Mouse (Mus musculus): ENCODE data around the gene Amh. TPM values are rescaled to one million over a fixed set of nuclear protein-coding genes. Genes with fewer than 3 reads are reported as not detected.

Amh gene
- total and polyA plus RNA-seq, 3 experiments = 0.27 to 1.8 (median 1.6) TPM

- no peak for TF ChIP-seq CTCF (IDR thresholded peaks at IDR 0.05; ENCODE audit: low read depth, low read length)
- TF ChIP-seq GATA2 (IDR thresholded peaks at IDR 0.05; ENCODE audit: borderline replicate concordance, low read depth, low read length) = no peak
- TF ChIP-seq TAL1 (conservative IDR thresholded peaks at IDR 0.05; ENCODE audit: low read depth, low read length) = no peak
- TF ChIP-seq POLR2AphosphoS5 (IDR thresholded peaks at IDR 0.05; ENCODE audit: insufficient replicate concordance, low read depth, low read length) = no peak
- TF ChIP-seq GATA1 (IDR thresholded peaks at IDR 0.05; ENCODE audit: borderline replicate concordance, low read length) = no peak
Observed at GRCm38 (mm10) chr10:80854913-80855748, 50.1 kb downstream of the Amh start, which contains the start of the genes Lsm7 and Sppl2b. Gene Lsm7, minus strand, starts transcription at chr10:80855209. Gene Sppl2b, plus strand, starts transcription at chr10:80855275.

GRCm38 (mm10) chr10:80855749-80856073 lies 50.7 kb downstream of the Amh start:
- ATAC-seq (ENCODE audit: extremely low read depth, insufficient number of reproducible peaks, low FRiP score, poor library complexity, severe bottlenecking) = no peak
- Histone ChIP-seq H3K36me3 (replicated peaks) (peaks cover 69% of the 10 kb centered on the region), H3K4me3 (ENCODE audit: low read depth, low read length) (peak overlapping the region; percentile 80), H3K4me1 (ENCODE audit: insufficient read depth, low read depth, low read length) (peaks cover 85% of the 10 kb centered on the region), H3K9me3 (replicated peaks) (no peaks in the 10 kb centered on the region), H3K27me3 (ENCODE audit: insufficient read depth, low read length) (no peaks in the 10 kb centered on the region)
- no peak for TF ChIP-seq GATA1 (IDR thresholded peaks at IDR 0.05; ENCODE audit: borderline replicate concordance, low read length)
- no peak for TF ChIP-seq POLR2AphosphoS5 (IDR thresholded peaks at IDR 0.05; ENCODE audit: insufficient replicate concordance, low read depth, low read length)
- TF ChIP-seq GATA2 (IDR thresholded peaks at IDR 0.05; ENCODE audit: borderline replicate concordance, low read depth, low read length) = no peak
- no peak for TF ChIP-seq CTCF (IDR thresholded peaks at IDR 0.05; ENCODE audit: low read depth, low read length)
- no peak for TF ChIP-seq TAL1 (conservative IDR thresholded peaks at IDR 0.05; ENCODE audit: low read depth, low read length)
- no peak for DNase-seq (ENCODE audit: low spot score)

More at GRCm38 (mm10) chr10:80854913-80855748, 50.1 kb downstream of the Amh start, which contains the start of the genes Lsm7 and Sppl2b:
- peaks cover 71% of the 10 kb centered on the region for H3K36me3 ChIP-seq (replicated peaks)
- peaks cover 87% of the 10 kb centered on the region for H3K4me1 ChIP-seq (ENCODE audit: insufficient read depth, low read depth, low read length)
- H3K4me3 ChIP-seq (ENCODE audit: low read depth, low read length) = peak within 1 kb of the TSS; percentile 80
- H3K27me3 ChIP-seq (ENCODE audit: insufficient read depth, low read length) = no peaks in the 10 kb centered on the region
- no peaks in the 10 kb centered on the region for H3K9me3 ChIP-seq (replicated peaks)
- DNase-seq (ENCODE audit: low spot score) (peak; percentile 95), ATAC-seq (ENCODE audit: extremely low read depth, insufficient number of reproducible peaks, low FRiP score, poor library complexity, severe bottlenecking) (peak; percentile 7)

- no peaks in the 10 kb centered on the region for H3K9me3 ChIP-seq (replicated peaks)
- peaks cover 69% of the 10 kb centered on the region for H3K36me3 ChIP-seq (replicated peaks)
- peak; percentile 69 for DNase-seq (ENCODE audit: low spot score)
- no peak for TF ChIP-seq GATA2 (IDR thresholded peaks at IDR 0.05; ENCODE audit: borderline replicate concordance, low read depth, low read length)
- no peak for TF ChIP-seq TAL1 (conservative IDR thresholded peaks at IDR 0.05; ENCODE audit: low read depth, low read length)
- no peak for TF ChIP-seq GATA1 (IDR thresholded peaks at IDR 0.05; ENCODE audit: borderline replicate concordance, low read length)
- no peak for TF ChIP-seq POLR2AphosphoS5 (IDR thresholded peaks at IDR 0.05; ENCODE audit: insufficient replicate concordance, low read depth, low read length)
- TF ChIP-seq CTCF (IDR thresholded peaks at IDR 0.05; ENCODE audit: low read depth, low read length) = no peak
- no peaks in the 10 kb centered on the region for H3K27me3 ChIP-seq (ENCODE audit: insufficient read depth, low read length)
- H3K4me1 ChIP-seq (ENCODE audit: insufficient read depth, low read depth, low read length) = peaks cover 89% of the 10 kb centered on the region
- H3K4me3 ChIP-seq (ENCODE audit: low read depth, low read length) = peak overlapping the region; percentile 80
- ATAC-seq (ENCODE audit: extremely low read depth, insufficient number of reproducible peaks, low FRiP score, poor library complexity, severe bottlenecking) = no peak
Observed at GRCm38 (mm10) chr10:80856267-80856666, 51.2 kb downstream of the Amh start.

GRCm38 (mm10) chr10:80856908-80857307 lies 51.9 kb downstream of the Amh start:
- ATAC-seq (ENCODE audit: extremely low read depth, insufficient number of reproducible peaks, low FRiP score, poor library complexity, severe bottlenecking) (no peak), DNase-seq (ENCODE audit: low spot score) (no peak)
- H3K27me3 ChIP-seq (ENCODE audit: insufficient read depth, low read length) = no peaks in the 10 kb centered on the region
- peaks cover 69% of the 10 kb centered on the region for H3K36me3 ChIP-seq (replicated peaks)
- TF ChIP-seq CTCF (IDR thresholded peaks at IDR 0.05; ENCODE audit: low read depth, low read length) (no peak), GATA2 (IDR thresholded peaks at IDR 0.05; ENCODE audit: borderline replicate concordance, low read depth, low read length) (no peak), POLR2AphosphoS5 (IDR thresholded peaks at IDR 0.05; ENCODE audit: insufficient replicate concordance, low read depth, low read length) (no peak)
- no peaks in the 10 kb centered on the region for H3K9me3 ChIP-seq (replicated peaks)
- peaks cover 90% of the 10 kb centered on the region for H3K4me1 ChIP-seq (ENCODE audit: insufficient read depth, low read depth, low read length)
- peak overlapping the region; percentile 80; the same call in 1 of the 2 replicates for H3K4me3 ChIP-seq (ENCODE audit: low read depth, low read length)

Other genes with a start within 250 kb of the Amh start
Only the 20 nearest of the 27 such genes appear.
- not detected in 2 replicates for gene Adat3, start 202.4 kb upstream of the Amh start, total RNA-seq (2014; fragmentation: Nextera tagmentation)
- gene Adat3, start 202.4 kb upstream of the Amh start, total RNA-seq (2017) = 1.2 and 1.6 TPM in 2 replicates
- 19.4 and 23.5 TPM in 2 replicates for gene Adat3, start 202.4 kb upstream of the Amh start, polyA plus RNA-seq (2012)
- gene Gm49322, start 199.2 kb upstream of the Amh start, total RNA-seq (2014; fragmentation: Nextera tagmentation) = 1.1 and 2.2 TPM in 2 replicates
- 0.82 and 1.2 TPM in 2 replicates for gene Gm49322, start 199.2 kb upstream of the Amh start, total RNA-seq (2017)
- 2.4 and 2.8 TPM in 2 replicates for gene Gm49322, start 199.2 kb upstream of the Amh start, polyA plus RNA-seq (2012)
- gene Csnk1g2, start 182.4 kb upstream of the Amh start, total RNA-seq (2014; fragmentation: Nextera tagmentation) = 91.3 and 110 TPM in 2 replicates
- 189 and 193 TPM in 2 replicates for gene Csnk1g2, start 182.4 kb upstream of the Amh start, total RNA-seq (2017)
- 470 and 513 TPM in 2 replicates for gene Csnk1g2, start 182.4 kb upstream of the Amh start, polyA plus RNA-seq (2012)
- 11.1 and 19.7 TPM in 2 replicates for gene Btbd2, start 148.2 kb upstream of the Amh start, total RNA-seq (2014; fragmentation: Nextera tagmentation)
- 17.9 and 19.2 TPM in 2 replicates for gene Btbd2, start 148.2 kb upstream of the Amh start, total RNA-seq (2017)
- gene Btbd2, start 148.2 kb upstream of the Amh start, polyA plus RNA-seq (2012) = 96.3 and 102 TPM in 2 replicates
- gene Mknk2, start 127.1 kb upstream of the Amh start, total RNA-seq (2014; fragmentation: Nextera tagmentation) = 127 and 140 TPM in 2 replicates
- 70.4 and 72.2 TPM in 2 replicates for gene Mknk2, start 127.1 kb upstream of the Amh start, total RNA-seq (2017)
- gene Mknk2, start 127.1 kb upstream of the Amh start, polyA plus RNA-seq (2012) = 455 and 521 TPM in 2 replicates
- gene Mob3a, start 103.3 kb upstream of the Amh start, total RNA-seq (2014; fragmentation: Nextera tagmentation) = 44.4 and 52.8 TPM in 2 replicates
- gene Mob3a, start 103.3 kb upstream of the Amh start, total RNA-seq (2017) = 53.8 and 61.8 TPM in 2 replicates
- 45.8 and 54.2 TPM in 2 replicates for gene Mob3a, start 103.3 kb upstream of the Amh start, polyA plus RNA-seq (2012)
- 2.3 and 7.4 TPM in 2 replicates for gene Izumo4, start 103.1 kb upstream of the Amh start, total RNA-seq (2014; fragmentation: Nextera tagmentation)
- 5.9 and 10.3 TPM in 2 replicates for gene Izumo4, start 103.1 kb upstream of the Amh start, total RNA-seq (2017)
- gene Izumo4, start 103.1 kb upstream of the Amh start, polyA plus RNA-seq (2012) = 7.5 and 8.2 TPM in 2 replicates
- 121 and 133 TPM in 2 replicates for gene Ap3d1, start 63.0 kb upstream of the Amh start, total RNA-seq (2014; fragmentation: Nextera tagmentation)
- gene Ap3d1, start 63.0 kb upstream of the Amh start, total RNA-seq (2017) = 72.3 and 88.3 TPM in 2 replicates
- gene Ap3d1, start 63.0 kb upstream of the Amh start, polyA plus RNA-seq (2012) = 37.4 and 39.4 TPM in 2 replicates
- 95.3 and 105 TPM in 2 replicates for gene Dot1l, start 50.0 kb upstream of the Amh start, total RNA-seq (2014; fragmentation: Nextera tagmentation)
- gene Dot1l, start 50.0 kb upstream of the Amh start, total RNA-seq (2017) = 8.7 and 9.0 TPM in 2 replicates
- gene Dot1l, start 50.0 kb upstream of the Amh start, polyA plus RNA-seq (2012) = 118 and 121 TPM in 2 replicates
- gene Sf3a2, start 7.0 kb upstream of the Amh start, total RNA-seq (2014; fragmentation: Nextera tagmentation) = 142 and 172 TPM in 2 replicates
- 8.7 and 9.9 TPM in 2 replicates for gene Sf3a2, start 7.0 kb upstream of the Amh start, total RNA-seq (2017)
- gene Sf3a2, start 7.0 kb upstream of the Amh start, polyA plus RNA-seq (2012) = 652 and 920 TPM in 2 replicates
- gene Plekhj1, start 6.6 kb upstream of the Amh start, total RNA-seq (2014; fragmentation: Nextera tagmentation) = 122 and 192 TPM in 2 replicates
- 58.1 and 68.0 TPM in 2 replicates for gene Plekhj1, start 6.6 kb upstream of the Amh start, total RNA-seq (2017)
- 285 and 325 TPM in 2 replicates for gene Plekhj1, start 6.6 kb upstream of the Amh start, polyA plus RNA-seq (2012)
- not detected in 2 replicates for gene Jsrp1, start 8.3 kb downstream of the Amh start, total RNA-seq (2014; fragmentation: Nextera tagmentation)
- gene Jsrp1, start 8.3 kb downstream of the Amh start, total RNA-seq (2017) = not detected in 2 replicates
- gene Jsrp1, start 8.3 kb downstream of the Amh start, polyA plus RNA-seq (2012) = 0.07 and 0.09 TPM in 2 replicates
- gene Oaz1, start 21.4 kb downstream of the Amh start, total RNA-seq (2014; fragmentation: Nextera tagmentation) = 310 and 444 TPM in 2 replicates
- gene Oaz1, start 21.4 kb downstream of the Amh start, total RNA-seq (2017) = 228 and 347 TPM in 2 replicates
- gene Oaz1, start 21.4 kb downstream of the Amh start, polyA plus RNA-seq (2012) = 1,655 and 2,091 TPM in 2 replicates
- not detected in 2 replicates for gene Lingo3, start 38.8 kb downstream of the Amh start, total RNA-seq (2014; fragmentation: Nextera tagmentation)
- 0.05 and 0.06 TPM in 2 replicates for gene Lingo3, start 38.8 kb downstream of the Amh start, total RNA-seq (2017)
- gene Lingo3, start 38.8 kb downstream of the Amh start, polyA plus RNA-seq (2012) = not detected in 2 replicates
- gene Lsm7, start 50.0 kb downstream of the Amh start, total RNA-seq (2014; fragmentation: Nextera tagmentation) = 51.2 and 53.5 TPM in 2 replicates
- 282 and 373 TPM in 2 replicates for gene Lsm7, start 50.0 kb downstream of the Amh start, total RNA-seq (2017)
- gene Lsm7, start 50.0 kb downstream of the Amh start, polyA plus RNA-seq (2012) = 226 and 269 TPM in 2 replicates
- gene Sppl2b, start 50.0 kb downstream of the Amh start, total RNA-seq (2014; fragmentation: Nextera tagmentation) = 46.0 and 55.1 TPM in 2 replicates
- gene Sppl2b, start 50.0 kb downstream of the Amh start, total RNA-seq (2017) = 18.0 and 22.1 TPM in 2 replicates
- 76.6 and 92.5 TPM in 2 replicates for gene Sppl2b, start 50.0 kb downstream of the Amh start, polyA plus RNA-seq (2012)
- gene Tmprss9, start 66.6 kb downstream of the Amh start, total RNA-seq (2014; fragmentation: Nextera tagmentation) = not detected in 2 replicates
- gene Tmprss9, start 66.6 kb downstream of the Amh start, total RNA-seq (2017) = 0.05 and 0.06 TPM in 2 replicates
- gene Tmprss9, start 66.6 kb downstream of the Amh start, polyA plus RNA-seq (2012) = 0.02 TPM in 1 of 2 replicates, not detected in the other
- gene Timm13, start 95.7 kb downstream of the Amh start, total RNA-seq (2014; fragmentation: Nextera tagmentation) = 34.0 and 51.2 TPM in 2 replicates
- 70.4 and 75.5 TPM in 2 replicates for gene Timm13, start 95.7 kb downstream of the Amh start, total RNA-seq (2017)
- gene Timm13, start 95.7 kb downstream of the Amh start, polyA plus RNA-seq (2012) = 295 and 345 TPM in 2 replicates
- gene Lmnb2, start 113.0 kb downstream of the Amh start, total RNA-seq (2014; fragmentation: Nextera tagmentation) = 3.0 and 3.1 TPM in 2 replicates
- gene Lmnb2, start 113.0 kb downstream of the Amh start, total RNA-seq (2017) = 4.8 and 5.5 TPM in 2 replicates
- 10.2 and 11.9 TPM in 2 replicates for gene Lmnb2, start 113.0 kb downstream of the Amh start, polyA plus RNA-seq (2012)
- gene Gadd45b, start 124.8 kb downstream of the Amh start, total RNA-seq (2014; fragmentation: Nextera tagmentation) = 2.1 and 5.7 TPM in 2 replicates
- 1.1 and 1.9 TPM in 2 replicates for gene Gadd45b, start 124.8 kb downstream of the Amh start, total RNA-seq (2017)
- gene Gadd45b, start 124.8 kb downstream of the Amh start, polyA plus RNA-seq (2012) = 2.8 and 3.7 TPM in 2 replicates